Mouse (Mus musculus) ES-E14 (cell line): ENCODE data around the gene Mettl1. TPM values are rescaled to one million over a fixed set of nuclear protein-coding genes. Genes with fewer than 3 reads are reported as not detected.

Experiments
- DNase-seq: peaks from one replicate; pipeline ENCODE4 v3.0.0-alpha.2; 2013; ENCODE audit warnings: low read depth, low spot score
- H3K27ac ChIP-seq: 2 replicates; pipeline ENCODE4 v1.5.1; 2012; ENCODE audit warnings: low read depth, mild to moderate bottlenecking, low read length, moderate library complexity, mixed read lengths; ENCODE audit not compliant: poor library complexity, insufficient read depth, severe bottlenecking
- H3K36me3 ChIP-seq: 2 replicates; pipeline ENCODE4 v1.6.1; 2012; ENCODE audit warnings: mild to moderate bottlenecking, low read length, moderate library complexity, mixed read lengths; ENCODE audit not compliant: control insufficient read depth, poor library complexity, insufficient read depth, severe bottlenecking
- H3K4me1 ChIP-seq, 2 experiments: fragments of 150-350 bp in 1 of 2; sonication (generic) in 1 of 2; 2 replicates each; pipeline ENCODE4 v1.6.1; 2012; ENCODE audit warnings: low read length in 2 of 2, mild to moderate bottlenecking in 1 of 2, mixed read lengths in 1 of 2; ENCODE audit not compliant: control insufficient read depth in 2 of 2, insufficient read depth in 2 of 2, poor library complexity in 1 of 2
- H3K4me3 ChIP-seq, 2 experiments: fragments of 150-350 bp in 1 of 2; sonication (generic) in 1 of 2; 2 replicates each; pipeline ENCODE4 v1.5.1; 2012; ENCODE audit warnings: low read length in 2 of 2, low read depth in 1 of 2, mild to moderate bottlenecking in 1 of 2, mixed read lengths in 1 of 2; ENCODE audit not compliant: insufficient read depth in 1 of 2, poor library complexity in 1 of 2, severe bottlenecking in 1 of 2
- H3K9ac ChIP-seq: 2 replicates; pipeline ENCODE4 v1.6.1; 2012; ENCODE audit warnings: low read depth, mild to moderate bottlenecking, low read length, mixed read lengths; ENCODE audit not compliant: poor library complexity, insufficient read depth, severe bottlenecking
- H3K9me3 ChIP-seq: fragments of 150-350 bp; sonication (generic); 2 replicates; pipeline ENCODE4 v1.6.1; 2012; ENCODE audit warnings: low read depth, mild to moderate bottlenecking, low read length; ENCODE audit not compliant: control insufficient read depth, insufficient read depth
- CHD2 ChIP-seq: IDR thresholded peaks from 2 replicates; pipeline ENCODE4 v1.6.1; 2014; ENCODE audit warnings: mild to moderate bottlenecking, low read depth, low read length, inconsistent platforms
- HCFC1 ChIP-seq: IDR thresholded peaks from 2 replicates; pipeline ENCODE4 v1.6.1; 2012; ENCODE audit warnings: low read length, inconsistent platforms, borderline replicate concordance; ENCODE audit not compliant: insufficient read depth
- MAFK ChIP-seq: IDR thresholded peaks from 2 replicates; pipeline ENCODE4 v1.6.1; 2014; ENCODE audit warnings: mild to moderate bottlenecking, low read depth, low read length, inconsistent platforms; ENCODE audit not compliant: insufficient read depth
- ZC3H11A ChIP-seq: IDR thresholded peaks from 2 replicates; pipeline ENCODE4 v1.6.1; 2012; ENCODE audit warnings: low read depth, mild to moderate bottlenecking, inconsistent platforms, low read length, borderline replicate concordance
- ZNF384 ChIP-seq: IDR thresholded peaks from 2 replicates; pipeline ENCODE4 v1.6.1; 2012; ENCODE audit warnings: low read depth, low read length, inconsistent platforms
- in situ Hi-C, 2 experiments: fragments of 600-800 bp; cut with MboI; formaldehyde crosslinking; loops; one replicate each; pipeline ENCODE4 v1.15.1; 2025; ENCODE audit warnings: low sequenced_read_pairs in 2 of 2, inconsistent platforms in 1 of 2; ENCODE audit not compliant: unreplicated experiment in 2 of 2
- total RNA-seq: library from RNA; depleted of rRNA; stranded (reverse); fragments of 300-350 nt; gene quantifications from 2 replicates; pipeline ENCODE4 v1.2.3, GENCODE M21; 2012

Mettl1 gene
- total RNA-seq, 1 experiment = 20.4 TPM

GRCm38 (mm10) chr10:127003806-127004205 is 37.4 kb upstream of the Mettl1 start:
- Histone ChIP-seq H3K36me3 (no peaks in the 10 kb centered on the region), H3K9ac (no peak overlapping the region), H3K4me3 (no peak overlapping the region), H3K4me1 (no peaks in the 10 kb centered on the region), H3K9me3 (no peaks in the 10 kb centered on the region), H3K27ac (no peak overlapping the region)
- in situ Hi-C loops = no loop called here
- TF ChIP-seq ZNF384 (no peak), ZC3H11A (no peak), HCFC1 (no peak), MAFK (no peak), CHD2 (no peak)
- DNase-seq = no peak

- Histone ChIP-seq H3K9ac (no peak overlapping the region), H3K27ac (no peak overlapping the region), H3K36me3 (no peaks in the 10 kb centered on the region), H3K4me1 (peaks cover 0 to 3% of the 10 kb centered on the region in 2 experiments; a peak in 1 of 4 replicates), H3K9me3 (no peaks in the 10 kb centered on the region), H3K4me3 (no peak overlapping the region)
- in situ Hi-C loops = no loop called here
- DNase-seq = no peak
- no peak for TF ChIP-seq MAFK
- no peak for TF ChIP-seq HCFC1
- TF ChIP-seq ZC3H11A = no peak
- no peak for TF ChIP-seq ZNF384
- TF ChIP-seq CHD2 = no peak
Measured at GRCm38 (mm10) chr10:127016488-127016887, 24.7 kb upstream of the Mettl1 start.

- Histone ChIP-seq H3K4me3 (no peak overlapping the region), H3K27ac (no peak overlapping the region), H3K4me1 (peaks cover 0 to 4% of the 10 kb centered on the region in 2 experiments; a peak in 1 of 4 replicates), H3K9me3 (no peaks in the 10 kb centered on the region), H3K9ac (no peak overlapping the region), H3K36me3 (peaks cover 3% of the 10 kb centered on the region; the same call in 1 of the 2 replicates)
- TF ChIP-seq MAFK = no peak
- TF ChIP-seq HCFC1 = no peak
- no peak for TF ChIP-seq ZNF384
- no peak for DNase-seq
- in situ Hi-C loops = no loop called here
Measured at GRCm38 (mm10) chr10:127017071-127017470, 24.1 kb upstream of the Mettl1 start.

- H3K27ac ChIP-seq = no peak overlapping the region
- in situ Hi-C loops = no loop called here
- peaks cover 12% of the 10 kb centered on the region for H3K36me3 ChIP-seq
- H3K9me3 ChIP-seq = no peaks in the 10 kb centered on the region
- no peak overlapping the region for H3K9ac ChIP-seq
- no peak for TF ChIP-seq CHD2
- no peak for TF ChIP-seq HCFC1
- no peak for TF ChIP-seq ZNF384
- TF ChIP-seq MAFK = no peak
- no peak for TF ChIP-seq ZC3H11A
- no peak overlapping the region for H3K4me3 ChIP-seq
- peaks cover 0 to 4% of the 10 kb centered on the region in 2 experiments; a peak in 1 of 4 replicates for H3K4me1 ChIP-seq
- no peak for DNase-seq
Measured at GRCm38 (mm10) chr10:127018422-127018821, 22.8 kb upstream of the Mettl1 start.
